Mouse (Mus musculus): ENCODE results near the gene Ipo11. TPM values are rescaled to one million over a fixed set of nuclear protein-coding genes. Genes with fewer than 3 reads are reported as not detected.

The Ipo11 gene
- total and polyA plus RNA-seq, 3 experiments = 41.2 to 91.5 (median 52.4) TPM

DNA sequence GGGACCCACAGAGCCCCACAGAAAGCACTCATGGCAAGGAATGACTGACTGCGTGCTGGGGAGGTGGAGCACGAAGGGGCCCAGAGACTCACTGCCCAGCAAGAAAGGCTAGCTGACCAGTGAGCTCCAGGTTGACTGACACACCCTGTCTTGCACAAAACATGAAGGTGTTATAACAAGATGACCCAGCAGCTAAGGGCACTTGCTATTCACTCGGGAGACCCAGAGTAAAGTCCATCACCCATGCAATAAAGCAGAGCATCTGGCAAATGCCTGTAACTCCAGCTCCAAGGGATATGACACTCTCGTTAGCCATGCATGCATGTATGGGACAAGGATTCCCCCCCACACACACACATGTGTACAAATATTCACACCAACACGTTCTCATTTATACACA, 78.0 kb downstream of the Ipo11 start:
- Histone ChIP-seq H3K27me3 (replicated peaks) (no peaks in the 10 kb centered on the region), H3K4me2 (ENCODE audit: insufficient read depth, low read depth, poor library complexity, severe bottlenecking) (no peak overlapping the region), H3K4me1 (ENCODE audit: control insufficient read depth in 1 of 2, insufficient read depth in 2 of 2) (no peaks in the 10 kb centered on the region), H3K4me3 (replicated peaks in 1 of 3; ENCODE audit: low read depth in 2 of 3, low read length in 2 of 3, poor library complexity in 1 of 3) (no peak overlapping the region), H3K36me3 (replicated peaks in 1 of 2; ENCODE audit: control insufficient read depth in 1 of 2, insufficient read depth in 1 of 2, low read length in 1 of 2) (peaks cover 30 to 58% of the 10 kb centered on the region in 2 experiments), H3K79me2 (replicated peaks; ENCODE audit: control insufficient read depth, extremely low read depth, insufficient read depth, poor library complexity, severe bottlenecking) (no peaks in the 10 kb centered on the region), H3K9ac (ENCODE audit: insufficient read depth, low read depth) (no peak overlapping the region), H3K27ac (ENCODE audit: insufficient read depth, low read depth) (no peak overlapping the region), H3K9me3 (replicated peaks; ENCODE audit: low read length) (no peaks in the 10 kb centered on the region)
- dilution Hi-C loops (cut with MboI; ENCODE audit: extremely low pct_ligation_motif_present, extremely low pct_unique_long_range_greater_than_20kb, low sequenced_read_pairs) (no loop called here), in situ Hi-C loops (cut with MboI; ENCODE audit: low pct_ligation_motif_present, low pct_unique_long_range_greater_than_20kb, low sequenced_read_pairs) (no loop called here)
- TF ChIP-seq ETS1 (conservative IDR thresholded peaks at IDR 0.05; ENCODE audit: low read depth, low read length) (no peak), JUND (conservative IDR thresholded peaks at IDR 0.05; ENCODE audit: low read depth, low read length) (no peak), ZNF384 (IDR thresholded peaks at IDR 0.05; ENCODE audit: low read depth, low read length) (no peak), NRF1 (IDR thresholded peaks at IDR 0.05; ENCODE audit: low read depth, low read length) (no peak), EP300 (IDR thresholded peaks at IDR 0.05; ENCODE audit: low read length) (no peak), CHD2 (IDR thresholded peaks at IDR 0.05; ENCODE audit: low read length) (no peak), RAD21 (IDR thresholded peaks at IDR 0.05; ENCODE audit: low read depth, low read length) (no peak), ZMIZ1 (IDR thresholded peaks at IDR 0.05; ENCODE audit: low read depth, low read length) (no peak), MEF2A (IDR thresholded peaks at IDR 0.05; ENCODE audit: borderline replicate concordance, low read depth, low read length) (no peak), IRF4 (IDR thresholded peaks at IDR 0.05; ENCODE audit: low read depth, low read length) (no peak)
- no peak for DNase-seq (ENCODE audit: extremely low read depth)

DNA sequence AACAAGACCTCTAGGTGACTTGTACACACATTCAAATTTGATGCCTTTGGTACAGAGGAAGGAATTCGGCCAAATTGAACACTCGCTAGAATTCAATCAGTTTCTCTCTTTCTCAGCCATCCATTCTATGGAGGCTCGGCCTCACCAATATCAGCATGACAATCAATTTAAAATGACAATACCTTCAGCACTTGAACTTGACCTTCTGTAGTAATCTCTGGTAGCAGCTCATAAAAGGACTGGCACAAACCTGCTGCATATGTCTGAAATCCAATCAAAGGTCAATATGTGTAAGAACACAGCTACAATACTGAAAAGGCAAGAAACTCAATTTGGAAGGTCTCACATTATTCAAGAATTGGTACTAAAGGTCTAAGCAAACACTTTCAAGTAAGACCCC, 80.2 kb downstream of the Ipo11 start:
- dilution Hi-C loops (cut with MboI; ENCODE audit: extremely low pct_ligation_motif_present, extremely low pct_unique_long_range_greater_than_20kb, low sequenced_read_pairs) = no loop called here

DNA sequence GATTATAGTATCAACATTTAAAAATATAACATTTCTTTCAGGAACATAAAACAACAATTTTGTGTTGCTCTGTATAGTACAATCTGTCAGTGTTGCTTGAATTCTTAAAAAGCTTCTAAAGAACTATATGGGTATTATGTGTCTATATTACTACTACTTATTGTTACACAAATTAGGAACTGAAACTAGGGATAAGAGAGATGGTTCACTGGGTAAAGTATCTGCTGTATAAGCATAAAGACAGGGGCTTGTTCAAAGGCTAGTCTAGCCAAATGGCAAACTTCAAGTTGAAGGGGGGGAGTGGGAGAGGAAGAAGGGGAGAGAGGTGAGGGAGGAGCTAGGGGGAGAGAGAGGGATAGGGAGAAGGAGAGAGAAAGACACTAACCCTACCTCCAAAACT, 89.2 kb downstream of the Ipo11 start:
- no peak overlapping the region for H3K27ac ChIP-seq (ENCODE audit: insufficient read depth, low read depth)
- no peaks in the 10 kb centered on the region; a peak in 1 of 4 replicates for H3K4me1 ChIP-seq (ENCODE audit: control insufficient read depth in 1 of 2, insufficient read depth in 2 of 2)
- dilution Hi-C loops (cut with MboI; ENCODE audit: extremely low pct_ligation_motif_present, extremely low pct_unique_long_range_greater_than_20kb, low sequenced_read_pairs) = no loop called here
- H3K9me3 ChIP-seq (replicated peaks; ENCODE audit: low read length) = no peaks in the 10 kb centered on the region
- H3K27me3 ChIP-seq (replicated peaks) = no peaks in the 10 kb centered on the region
- no peak for DNase-seq (ENCODE audit: extremely low read depth)
- H3K36me3 ChIP-seq (replicated peaks in 1 of 2; ENCODE audit: control insufficient read depth in 1 of 2, insufficient read depth in 1 of 2, low read length in 1 of 2) = peaks cover 8 to 36% of the 10 kb centered on the region in 2 experiments
- no peaks in the 10 kb centered on the region for H3K79me2 ChIP-seq (replicated peaks; ENCODE audit: control insufficient read depth, extremely low read depth, insufficient read depth, poor library complexity, severe bottlenecking)
- no peak overlapping the region for H3K4me3 ChIP-seq (replicated peaks in 1 of 3; ENCODE audit: low read depth in 2 of 3, low read length in 2 of 3, poor library complexity in 1 of 3)
- in situ Hi-C loops (cut with MboI; ENCODE audit: low pct_ligation_motif_present, low pct_unique_long_range_greater_than_20kb, low sequenced_read_pairs) = no loop called here
- TF ChIP-seq EP300 (IDR thresholded peaks at IDR 0.05; ENCODE audit: low read length) (no peak), MYC (IDR thresholded peaks at IDR 0.05; ENCODE audit: low read depth, low read length) (no peak), USF1 (IDR thresholded peaks at IDR 0.05; ENCODE audit: low read depth, low read length) (no peak), ETS1 (conservative IDR thresholded peaks at IDR 0.05; ENCODE audit: low read depth, low read length) (no peak), CTCF (conservative IDR thresholded peaks at IDR 0.05 in 1 of 2, IDR thresholded peaks at IDR 0.05 in 1 of 2; ENCODE audit: low read depth in 2 of 2, low read length in 2 of 2) (no peak), POLR2AphosphoS2 (IDR thresholded peaks at IDR 0.05; ENCODE audit: low read depth, low read length) (no peak), NELFE (IDR thresholded peaks at IDR 0.05; ENCODE audit: low read depth, low read length) (no peak), POLR2A (IDR thresholded peaks at IDR 0.05; ENCODE audit: low read depth, low read length) (no peak), TBP (conservative IDR thresholded peaks at IDR 0.05; ENCODE audit: low read depth, low read length) (no peak), MEF2A (IDR thresholded peaks at IDR 0.05; ENCODE audit: borderline replicate concordance, low read depth, low read length) (no peak), JUN (IDR thresholded peaks at IDR 0.05; ENCODE audit: insufficient read depth, low read depth, low read length) (no peak), ZKSCAN1 (IDR thresholded peaks at IDR 0.05; ENCODE audit: borderline replicate concordance, low read depth, low read length) (no peak)
- no peak overlapping the region for H3K4me2 ChIP-seq (ENCODE audit: insufficient read depth, low read depth, poor library complexity, severe bottlenecking)
- H3K9ac ChIP-seq (ENCODE audit: insufficient read depth, low read depth) = no peak overlapping the region

More for the DNA sequence above, 80.2 kb downstream of the Ipo11 start:
- H3K9me3 ChIP-seq (replicated peaks; ENCODE audit: low read length) = no peaks in the 10 kb centered on the region
- H3K36me3 ChIP-seq (replicated peaks in 1 of 2; ENCODE audit: control insufficient read depth in 1 of 2, insufficient read depth in 1 of 2, low read length in 1 of 2) = peaks cover 31 to 57% of the 10 kb centered on the region in 2 experiments
- no peak overlapping the region for H3K27ac ChIP-seq (ENCODE audit: insufficient read depth, low read depth)
- H3K4me2 ChIP-seq (ENCODE audit: insufficient read depth, low read depth, poor library complexity, severe bottlenecking) = no peak overlapping the region
- in situ Hi-C loops (cut with MboI; ENCODE audit: low pct_ligation_motif_present, low pct_unique_long_range_greater_than_20kb, low sequenced_read_pairs) = no loop called here
- TF ChIP-seq CTCF (conservative IDR thresholded peaks at IDR 0.05 in 1 of 2, IDR thresholded peaks at IDR 0.05 in 1 of 2; ENCODE audit: low read depth in 2 of 2, low read length in 2 of 2) = no peak
- no peak for TF ChIP-seq GABPA (IDR thresholded peaks at IDR 0.05; ENCODE audit: insufficient replicate concordance, low read depth, low read length)
- no peak for TF ChIP-seq JUND (conservative IDR thresholded peaks at IDR 0.05; ENCODE audit: low read depth, low read length)
- no peak for TF ChIP-seq ZKSCAN1 (IDR thresholded peaks at IDR 0.05; ENCODE audit: borderline replicate concordance, low read depth, low read length)
- TF ChIP-seq USF2 (conservative IDR thresholded peaks at IDR 0.05; ENCODE audit: low read depth, low read length) = no peak
- no peak for TF ChIP-seq CHD1 (IDR thresholded peaks at IDR 0.05; ENCODE audit: low read depth, low read length)
- H3K79me2 ChIP-seq (replicated peaks; ENCODE audit: control insufficient read depth, extremely low read depth, insufficient read depth, poor library complexity, severe bottlenecking) = no peaks in the 10 kb centered on the region
- H3K27me3 ChIP-seq (replicated peaks) = no peaks in the 10 kb centered on the region
- DNase-seq (ENCODE audit: extremely low read depth) = no peak
- no peak overlapping the region for H3K4me3 ChIP-seq (replicated peaks in 1 of 3; ENCODE audit: low read depth in 2 of 3, low read length in 2 of 3, poor library complexity in 1 of 3)
- no peak overlapping the region for H3K9ac ChIP-seq (ENCODE audit: insufficient read depth, low read depth)
- no peaks in the 10 kb centered on the region; a peak in 2 of 4 replicates for H3K4me1 ChIP-seq (ENCODE audit: control insufficient read depth in 1 of 2, insufficient read depth in 2 of 2)
